Mouse (Mus musculus) brain, embryonic 14.5 days (tissue): Measurements from ENCODE around the gene Cd99l2.

ENCODE experiments used
- CTCF ChIP-seq: fragments of 200-500 bp; IDR thresholded peaks from 2 replicates; pipeline ENCODE4 v1.5.1; 2012; ENCODE audit warnings: inconsistent platforms, mild to moderate bottlenecking, moderate library complexity, borderline replicate concordance; ENCODE audit not compliant: insufficient read depth, insufficient read length; ENCODE audit errors: extremely low read depth
- POLR2A ChIP-seq: fragments of 200-500 bp; IDR thresholded peaks from 2 replicates; pipeline ENCODE4 v1.6.1; 2012; ENCODE audit warnings: mild to moderate bottlenecking, inconsistent platforms, borderline replicate concordance; ENCODE audit not compliant: poor library complexity, insufficient read depth, insufficient read length, severe bottlenecking; ENCODE audit errors: extremely low read depth

- TF ChIP-seq POLR2A, result no peak
- TF ChIP-seq CTCF, result no peak
Measured at GRCm38 (mm10) chrX:71434860-71435259, 57.8 kb downstream of the Cd99l2 start.
